Mouse (Mus musculus): Measurements from ENCODE around the gene Sv2a.
"Not testable (repeated sequence)": the region's sequence is repeated elsewhere in the genome, so short reads cannot be mapped to it uniquely, and the experiment has no call there.

The Sv2a gene

GRCm38 (mm10) chr3:96173185-96173584, 7.8 kb upstream of the Sv2a start:
- DNase-seq (ENCODE audit: extremely low read depth, low read depth), result no peak

- DNase-seq (ENCODE audit: extremely low read depth, low read depth), result not testable (repeated sequence)
Observed at GRCm38 (mm10) chr3:96174042-96174441, 6.9 kb upstream of the Sv2a start.

DNA sequence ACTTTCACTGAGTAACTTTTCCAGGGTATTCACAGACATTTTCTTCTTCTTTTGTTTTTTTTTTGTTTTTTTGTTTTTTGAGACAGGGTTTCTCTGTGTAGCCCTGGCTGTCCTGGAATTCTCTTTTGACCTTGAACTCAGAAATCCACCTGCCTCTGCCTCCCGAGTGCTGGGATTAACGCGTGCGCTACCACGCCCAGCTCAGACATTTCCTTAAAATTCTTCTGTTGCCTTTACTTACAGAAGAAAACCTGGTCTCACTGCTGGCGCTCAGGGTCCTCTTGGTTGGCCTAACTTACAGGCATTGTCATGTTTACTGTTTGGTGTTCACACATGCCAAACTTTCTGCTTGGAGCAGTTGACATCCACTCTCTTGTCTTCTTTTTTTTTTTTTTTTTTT, 5.7 kb upstream of the Sv2a start:
- DNase-seq (ENCODE audit: extremely low read depth, low read depth), result no peak

DNA sequence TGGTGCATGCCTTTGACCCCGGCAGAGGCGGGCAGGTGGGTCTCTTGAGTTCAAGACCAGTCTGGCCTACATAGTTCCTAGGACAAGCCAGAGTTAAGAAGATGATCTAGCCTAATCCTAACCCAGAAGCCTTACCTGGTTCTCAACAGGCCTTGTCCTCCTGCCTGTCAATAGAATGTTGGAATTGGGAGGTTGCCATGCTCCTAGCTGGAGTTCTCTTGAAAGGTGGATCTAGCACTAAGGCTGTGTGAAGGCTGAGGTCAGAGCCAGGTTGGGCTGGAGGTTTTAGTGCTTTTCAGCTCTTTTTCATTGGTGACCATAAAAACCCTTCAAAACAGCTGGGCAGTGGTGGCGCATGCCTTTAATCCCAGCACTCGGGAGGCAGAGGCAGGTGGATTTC, 2.5 kb upstream of the Sv2a start:
- DNase-seq (ENCODE audit: extremely low read depth, low read depth), result no peak

GRCm38 (mm10) chr3:96178902-96179301, 2.0 kb upstream of the Sv2a start:
- DNase-seq (ENCODE audit: extremely low read depth, low read depth), result no peak

DNA sequence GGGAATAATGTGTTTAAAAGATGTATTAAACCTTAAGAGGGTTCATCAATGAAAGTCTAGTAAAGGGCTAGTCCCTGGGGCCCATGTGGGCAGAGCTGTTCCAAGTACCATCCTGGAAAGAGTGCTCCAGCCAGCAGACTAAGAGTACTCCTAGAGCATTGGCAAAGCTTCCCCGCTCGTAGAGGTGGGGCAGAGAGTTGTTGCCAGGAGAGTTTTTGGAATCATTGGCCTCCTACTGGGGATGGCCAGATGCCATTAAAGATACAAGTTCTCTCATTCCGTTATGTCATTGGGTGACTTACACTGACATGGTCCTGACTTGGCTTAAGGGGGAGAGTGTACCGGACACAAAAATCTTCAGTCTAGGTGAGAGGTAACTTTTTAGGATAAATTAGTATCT, 1.4 kb upstream of the Sv2a start:
- no peak for DNase-seq (ENCODE audit: extremely low read depth, low read depth)

DNA sequence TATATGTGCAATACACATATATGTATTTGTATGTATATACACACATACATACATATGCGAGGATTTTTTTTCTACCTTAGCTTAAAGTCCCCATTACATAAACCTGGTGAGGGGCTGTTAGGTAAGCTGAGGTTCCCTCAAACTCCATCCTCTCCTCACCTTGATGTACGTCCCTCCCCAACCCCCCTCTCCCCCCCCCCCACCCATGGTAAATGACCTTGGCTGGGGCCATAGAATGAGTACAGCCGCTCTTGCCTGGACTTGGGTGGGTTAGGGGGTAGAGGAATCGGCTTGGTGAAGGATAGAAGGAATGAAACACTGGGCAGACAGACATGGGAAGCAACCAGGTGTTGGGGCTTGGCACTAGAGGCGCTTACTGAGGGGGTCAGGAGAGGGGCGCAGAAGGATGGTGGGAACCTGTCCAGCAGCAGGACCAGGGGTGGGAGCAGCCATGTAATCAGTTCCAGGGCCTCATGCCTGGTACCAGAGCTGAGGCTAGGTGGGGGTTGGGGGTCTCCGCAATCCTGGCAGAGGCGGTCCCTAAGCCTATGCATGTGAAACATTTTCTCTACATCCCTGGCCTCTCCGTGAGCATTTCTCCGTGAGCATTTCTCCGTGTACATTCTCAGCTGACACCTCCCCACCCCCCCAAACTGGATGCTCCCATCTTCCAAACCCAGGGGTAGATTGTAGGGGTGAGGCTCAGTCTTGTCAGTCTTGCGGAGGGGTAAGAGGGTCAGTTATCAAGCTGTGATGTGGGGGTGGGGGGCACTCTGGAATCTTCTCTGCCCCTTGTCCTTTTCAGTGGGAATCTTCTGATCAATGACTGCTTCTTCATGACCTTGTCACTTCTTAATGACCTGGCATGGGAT, 795 bp downstream of the Sv2a start:
- DNase-seq (ENCODE audit: extremely low read depth, low read depth), result no peak

DNA sequence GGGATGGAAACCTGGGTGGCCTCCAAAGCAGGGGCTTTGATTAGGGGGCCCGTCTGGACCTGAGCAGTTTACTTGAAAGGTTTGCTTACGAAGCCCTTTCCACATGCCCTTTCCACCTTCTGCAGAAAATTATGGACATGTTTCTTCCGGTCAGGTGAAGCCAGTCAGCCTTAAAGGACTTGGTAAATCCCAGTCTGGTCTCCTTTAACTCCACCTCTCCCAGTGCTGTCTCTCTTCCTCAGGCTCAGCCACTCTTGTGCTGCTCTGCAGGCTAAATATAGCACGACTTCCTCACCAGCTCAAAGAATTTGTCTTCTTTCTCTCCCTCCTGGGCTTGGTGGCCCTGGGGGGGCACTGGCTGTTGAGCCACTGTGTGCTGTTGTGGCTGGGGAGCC, 1.4 kb downstream of the Sv2a start:
- no peak for DNase-seq (ENCODE audit: extremely low read depth, low read depth)

GRCm38 (mm10) chr3:96192977-96193376, 12.0 kb downstream of the Sv2a start:
- DNase-seq (ENCODE audit: extremely low read depth, low read depth), result no peak

DNA sequence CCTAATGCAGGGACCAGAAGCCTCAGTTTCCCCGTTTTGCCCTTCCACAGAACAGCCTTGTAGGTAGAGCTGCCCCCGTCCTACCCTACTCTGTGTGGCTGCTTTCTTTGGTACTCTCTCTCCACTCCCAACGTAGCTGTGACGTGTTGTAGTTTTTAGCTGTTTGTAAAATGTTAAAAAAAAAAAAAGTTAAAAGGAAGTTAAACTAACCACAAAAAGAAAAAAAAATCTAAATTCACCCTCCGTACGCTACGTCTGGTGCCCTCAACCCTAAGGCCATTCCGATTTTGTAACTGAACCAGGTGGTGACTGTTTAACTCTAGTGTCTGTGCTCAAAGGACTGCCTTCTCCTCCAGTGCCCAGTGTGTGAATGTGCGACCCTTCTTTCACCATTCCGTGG, 14.0 kb downstream of the Sv2a start:
- DNase-seq (ENCODE audit: extremely low read depth, low read depth), result no peak

GRCm38 (mm10) chr3:96195616-96196313, 14.8 kb downstream of the Sv2a start:
- no peak for DNase-seq (ENCODE audit: extremely low read depth, low read depth)

DNA sequence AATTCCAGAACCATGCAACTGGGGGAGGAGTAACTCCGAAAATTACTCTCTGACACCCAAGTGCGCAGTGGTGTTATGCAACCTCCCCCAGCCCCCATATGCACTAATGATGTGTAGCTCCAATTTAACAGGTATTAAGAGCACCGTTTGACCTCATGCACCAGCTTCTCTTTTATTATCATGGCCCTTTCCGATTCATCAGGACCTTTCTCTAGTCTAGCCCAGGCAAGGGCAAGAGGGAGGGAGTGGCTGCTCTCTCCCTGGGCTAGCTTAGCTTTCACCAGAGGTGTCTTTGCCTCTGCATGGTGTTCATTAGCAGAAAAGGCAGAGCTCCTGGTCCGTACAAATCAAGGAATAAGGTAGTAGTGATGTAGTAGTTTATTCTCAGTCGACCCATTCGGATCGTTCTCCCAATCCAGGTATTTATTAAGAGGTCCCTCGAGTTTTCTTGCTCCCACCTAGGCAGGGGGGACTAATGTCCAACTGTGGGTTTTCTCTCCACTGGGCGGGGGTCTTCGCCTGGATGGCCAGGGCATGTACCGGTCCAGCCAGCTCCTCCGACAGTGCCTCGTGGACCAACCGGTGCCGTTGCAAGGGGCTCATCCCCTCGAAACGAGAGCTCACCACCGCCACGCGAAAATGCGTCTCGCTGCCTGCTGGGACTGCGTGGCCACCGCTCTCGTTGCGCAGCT, 15.6 kb downstream of the Sv2a start:
- DNase-seq (ENCODE audit: extremely low read depth, low read depth), result peak; percentile 52

GRCm38 (mm10) chr3:96197129-96197749, 16.3 kb downstream of the Sv2a start:
- DNase-seq (ENCODE audit: extremely low read depth, low read depth), result peak; percentile 99

DNA sequence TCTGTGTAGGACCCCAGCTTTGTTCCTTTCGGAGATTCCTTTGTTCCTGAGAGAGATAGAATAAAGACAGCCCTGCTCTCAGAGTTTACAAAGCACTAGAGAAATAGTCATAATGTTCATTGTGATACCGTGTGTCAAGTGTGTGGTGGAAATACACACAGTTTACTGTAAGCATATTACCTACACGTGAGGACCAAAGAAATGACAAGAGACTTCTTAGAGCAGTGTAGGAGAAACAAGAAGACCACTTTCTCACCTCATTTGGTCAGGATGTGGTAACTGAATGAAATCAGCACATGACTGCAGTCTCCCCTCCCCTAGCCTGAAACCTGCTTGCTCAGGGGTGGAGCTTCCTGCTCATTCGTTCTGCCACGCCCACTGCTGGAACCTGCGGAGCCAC, 17.2 kb downstream of the Sv2a start:
- peak; percentile 90 for DNase-seq (ENCODE audit: extremely low read depth, low read depth)

- not testable (repeated sequence) for DNase-seq (ENCODE audit: extremely low read depth, low read depth)
Observed at GRCm38 (mm10) chr3:96198601-96199251, 17.8 kb downstream of the Sv2a start.

GRCm38 (mm10) chr3:96199731-96200130, 18.8 kb downstream of the Sv2a start:
- no peak for DNase-seq (ENCODE audit: extremely low read depth, low read depth)

- DNase-seq (ENCODE audit: extremely low read depth, low read depth), result no peak
Observed at GRCm38 (mm10) chr3:96207819-96208218, 26.9 kb downstream of the Sv2a start.

- DNase-seq (ENCODE audit: extremely low read depth, low read depth), result no peak
Observed at GRCm38 (mm10) chr3:96209242-96209641, 28.3 kb downstream of the Sv2a start.

DNA sequence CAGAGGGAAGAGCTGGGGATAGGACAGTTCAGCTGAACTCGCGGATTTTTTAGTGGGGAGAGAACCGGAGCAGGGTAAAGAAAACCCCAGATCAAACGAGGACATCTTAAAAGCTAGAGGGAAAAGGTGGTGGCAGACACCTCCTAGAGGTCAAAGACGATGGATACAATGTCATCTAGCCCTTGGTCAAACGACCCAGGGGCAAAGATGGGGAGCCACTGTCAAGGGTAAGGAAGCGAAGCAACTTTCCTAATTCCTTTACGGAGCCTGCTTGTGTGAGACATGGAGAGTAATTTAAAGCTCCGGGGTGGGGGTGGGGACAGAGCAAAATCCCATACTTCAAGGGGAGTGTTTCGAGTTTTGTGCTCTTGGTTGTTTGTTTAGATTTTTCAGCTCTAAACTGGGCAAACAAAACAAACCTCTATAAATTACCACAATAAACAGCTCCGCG, 38.3 kb downstream of the Sv2a start:
- DNase-seq (ENCODE audit: extremely low read depth, low read depth), result peak; percentile 67

DNA sequence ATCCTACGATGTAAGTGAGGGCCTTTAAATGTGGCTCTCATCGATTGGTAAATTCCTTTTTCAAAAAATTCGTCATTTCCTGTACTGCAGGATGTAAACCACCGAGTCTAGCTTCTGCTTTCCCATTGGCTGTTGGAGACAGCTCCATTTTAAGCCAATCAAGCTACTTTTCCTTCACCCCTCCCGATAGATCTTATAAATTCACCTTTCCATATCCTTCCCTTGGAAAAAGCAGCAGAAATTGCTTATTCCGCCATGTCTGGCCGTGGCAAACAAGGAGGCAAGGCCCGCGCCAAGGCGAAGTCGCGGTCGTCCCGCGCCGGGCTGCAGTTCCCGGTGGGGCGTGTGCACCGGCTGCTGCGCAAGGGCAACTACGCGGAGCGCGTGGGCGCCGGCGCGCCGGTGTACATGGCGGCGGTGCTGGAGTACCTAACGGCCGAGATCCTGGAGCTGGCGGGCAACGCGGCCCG, 38.7 kb downstream of the Sv2a start, which contains the start of the genes Bola1 and Hist2h2ab:
Bola1 (minus strand) TSS at position 49 of the 470 bp plus-strand sequence.
Hist2h2ab (plus strand) TSS at position 205 of the 470 bp plus-strand sequence.
- peak; percentile 100 for DNase-seq (ENCODE audit: extremely low read depth, low read depth)
